ENCODE assay signal across 24 mouse cellular contexts in genomic region chr5:110664750-110665269, GRCm38 (mm10). TPM values are rescaled to one million over a fixed set of nuclear protein-coding genes. Genes with fewer than 3 reads are reported as not detected.
DNase-seq lines count a peak whose midpoint lies in the region; ATAC-seq lines count a peak whose summit lies in the region.
"Had no signal": no experiment of that assay in that cellular context is flagged by ENCODE, and none has a peak within 500 bp of the region (broad histone marks: within the 10 kb centered on the region; RNA-seq: fewer than 3 reads in every experiment).

No protein-coding gene starts in this region.

- peak; percentile 76 for DNase-seq in heart, adult 11 months
- no peak for DNase-seq in heart, postnatal 4 days
- peak; percentile 14 for DNase-seq in kidney, adult 9 months
- no peak for DNase-seq in kidney, adult 11 months
- no peak for DNase-seq in liver, embryonic 11.5 days (ENCODE audit: low spot score)
- peak; percentile 12 for DNase-seq in yolk sac, embryonic 10.5 days (ENCODE audit: low spot score)
- DNase-seq in ovary, postnatal 14 days (ENCODE audit: low spot score): no peak
- DNase-seq: adrenal gland, postnatal 10 days; adrenal gland, postnatal 36 days; cerebellum, adult 18-20 months; cerebellum, adult 9-10 months; cerebellum, postnatal 14 days; forebrain, postnatal 0 days; gastrocnemius, adult 2 months; gastrocnemius, postnatal 14 days had no signal

- no peak overlapping the region for H3K27ac ChIP-seq in liver, embryonic 15.5 days (replicated peaks)
- no peak overlapping the region for H3K27ac ChIP-seq in liver, embryonic 11.5 days (ENCODE audit: low read depth, low read length)
- H3K27ac ChIP-seq: embryonic facial prominence, embryonic 12.5 days; embryonic facial prominence, embryonic 15.5 days; gastrocnemius, adult 2 months; heart, embryonic 10.5 days; hindbrain, embryonic 10.5 days; hindbrain, embryonic 13.5 days had no signal

- H3K27me3 ChIP-seq in liver, embryonic 15.5 days: no peaks in the 10 kb centered on the region
- H3K27me3 ChIP-seq in liver, embryonic 11.5 days (replicated peaks; ENCODE audit: control insufficient read depth, insufficient read depth, low read length): no peaks in the 10 kb centered on the region
- H3K27me3 ChIP-seq: embryonic facial prominence, embryonic 12.5 days; embryonic facial prominence, embryonic 15.5 days; hindbrain, embryonic 13.5 days; Patski had no signal

- H3K4me2 ChIP-seq in liver, embryonic 15.5 days: no peak overlapping the region
- H3K4me2 ChIP-seq in liver, embryonic 11.5 days: no peak overlapping the region
- H3K4me2 ChIP-seq: embryonic facial prominence, embryonic 12.5 days; embryonic facial prominence, embryonic 15.5 days; hindbrain, embryonic 13.5 days had no signal

- no peaks in the 10 kb centered on the region for H3K4me1 ChIP-seq in liver, embryonic 15.5 days (replicated peaks)
- H3K4me1 ChIP-seq in liver, embryonic 11.5 days (replicated peaks; ENCODE audit: control insufficient read depth, insufficient read depth, low read length): no peaks in the 10 kb centered on the region
- H3K4me1 ChIP-seq: embryonic facial prominence, embryonic 12.5 days; embryonic facial prominence, embryonic 15.5 days; heart, embryonic 10.5 days; hindbrain, embryonic 10.5 days; hindbrain, embryonic 13.5 days had no signal

- 84% methylated on average over 2 of the region's 2 CpGs for WGBS in liver, embryonic 15.5 days (ENCODE audit: insufficient replicate concordance)
- WGBS in liver, embryonic 11.5 days: 92% methylated on average over 2 of the region's 2 CpGs

- H3K4me3 ChIP-seq in liver, embryonic 15.5 days (replicated peaks): no peak overlapping the region
- H3K4me3 ChIP-seq in liver, embryonic 11.5 days (ENCODE audit: low read depth, low read length): no peak overlapping the region
- H3K4me3 ChIP-seq: embryonic facial prominence, embryonic 12.5 days; embryonic facial prominence, embryonic 15.5 days; gastrocnemius, adult 2 months; heart, embryonic 10.5 days; hindbrain, embryonic 10.5 days; hindbrain, embryonic 13.5 days had no signal

- no peaks in the 10 kb centered on the region for H3K9me3 ChIP-seq in liver, embryonic 15.5 days (replicated peaks)
- no peaks in the 10 kb centered on the region for H3K9me3 ChIP-seq in liver, embryonic 11.5 days (ENCODE audit: control insufficient read depth, low read length)
- H3K9me3 ChIP-seq: embryonic facial prominence, embryonic 12.5 days; embryonic facial prominence, embryonic 15.5 days; heart, embryonic 10.5 days; hindbrain, embryonic 10.5 days; hindbrain, embryonic 13.5 days had no signal

- peaks cover 86% of the 10 kb centered on the region for H3K36me3 ChIP-seq in liver, embryonic 15.5 days (replicated peaks)
- H3K36me3 ChIP-seq in liver, embryonic 11.5 days (ENCODE audit: control insufficient read depth, insufficient read depth, low read length): peaks cover 50% of the 10 kb centered on the region

- no peak overlapping the region for H3K9ac ChIP-seq in liver, embryonic 15.5 days
- no peak overlapping the region for H3K9ac ChIP-seq in liver, embryonic 11.5 days (ENCODE audit: low read depth, low read length)
- H3K9ac ChIP-seq: embryonic facial prominence, embryonic 12.5 days; embryonic facial prominence, embryonic 15.5 days; forebrain, postnatal 0 days; hindbrain, embryonic 13.5 days had no signal

- peak; percentile 34; the same call in 1 of the 2 replicates for ATAC-seq in liver, embryonic 15.5 days (ENCODE audit: insufficient read depth)
- ATAC-seq in liver, embryonic 11.5 days (replicated peaks; ENCODE audit: low FRiP score): no peak
- ATAC-seq: forebrain, embryonic 14.5 days; forebrain, postnatal 0 days; hindbrain, embryonic 16.5 days; Patski had no signal

RNA-seq across cellular contexts. Expression of gene Ddx51, which starts 11.6 kb away (rescaled TPM):
- 10 to 100 TPM; 11.3 to 13.4 TPM for total RNA-seq in heart, postnatal 4 days (2021)
- polyA plus RNA-seq in liver, embryonic 15.5 days (2015; fragmentation: Nextera tagmentation; extraction: Ambion mirVana): 11.1 and 11.3 TPM in 2 replicates
- polyA plus RNA-seq in liver, embryonic 11.5 days (2014; fragmentation: Nextera tagmentation; extraction: Ambion mirVana): 37.1 and 44.6 TPM in 2 replicates

RNA-seq across cellular contexts. Expression of gene Noc4l, which starts 11.6 kb away (rescaled TPM):
- total RNA-seq in heart, postnatal 4 days (2021): 10 to 100 TPM; 19.3 to 21.0 TPM
- 41.1 and 43.2 TPM in 2 replicates for polyA plus RNA-seq in liver, embryonic 15.5 days (2015; fragmentation: Nextera tagmentation; extraction: Ambion mirVana)
- polyA plus RNA-seq in liver, embryonic 11.5 days (2014; fragmentation: Nextera tagmentation; extraction: Ambion mirVana): 128 and 131 TPM in 2 replicates

Comparison
In these comparisons a context has a peak if more than half of its experiments do, and no peak if none do; other contexts are left out.
1. DNase-seq: peak in heart, adult 11 months (single experiment), kidney, adult 9 months (single experiment) and yolk sac, embryonic 10.5 days (single experiment); none in heart, postnatal 4 days (single experiment), kidney, adult 11 months (single experiment), liver, embryonic 11.5 days (single experiment) and ovary, postnatal 14 days (single experiment).